Mouse (Mus musculus) testis, adult 2 months (tissue): ENCODE measurements at regions not wholly inside any gene's neighbourhood (a gene's known extent, or its start where the extent isn't known, plus 50 kb on each side); places are given as distances from the start of the nearest gene placed in this dataset.

Experiments
- H3K27ac ChIP-seq: fragments of 200-500 bp; 2 replicates; pipeline ENCODE4 v1.5.1; 2012; ENCODE audit warnings: low read depth, low read length; ENCODE audit not compliant: control insufficient read depth, insufficient read depth
- H3K27me3 ChIP-seq: fragments of 200-500 bp; 2 replicates; pipeline ENCODE4 v1.6.1; 2012; ENCODE audit warnings: mild to moderate bottlenecking, low read length, moderate library complexity; ENCODE audit not compliant: control insufficient read depth, insufficient read depth
- H3K36me3 ChIP-seq: fragments of 200-500 bp; 2 replicates; pipeline ENCODE4 v1.6.1; 2012; ENCODE audit warnings: mild to moderate bottlenecking, low read length; ENCODE audit not compliant: control insufficient read depth, insufficient read depth
- H3K4me1 ChIP-seq: fragments of 200-500 bp; 2 replicates; pipeline ENCODE4 v1.6.1; 2012; ENCODE audit warnings: low read length; ENCODE audit not compliant: control insufficient read depth, insufficient read depth
- H3K4me3 ChIP-seq: fragments of 200-500 bp; 2 replicates; pipeline ENCODE4 v1.5.1; 2012; ENCODE audit warnings: low read depth, mild to moderate bottlenecking, low read length, moderate library complexity, mixed read lengths; ENCODE audit not compliant: control insufficient read depth
- CTCF ChIP-seq: fragments of 200-500 bp; IDR thresholded peaks from 2 replicates; pipeline ENCODE4 v1.5.1; 2012; ENCODE audit warnings: low read depth, mild to moderate bottlenecking, inconsistent platforms, low read length, moderate library complexity; ENCODE audit not compliant: control insufficient read depth, insufficient read depth, insufficient replicate concordance
- POLR2A ChIP-seq: fragments of 200-500 bp; IDR thresholded peaks from 2 replicates; pipeline ENCODE4 v1.6.1; 2012; ENCODE audit warnings: low read depth, mild to moderate bottlenecking, inconsistent platforms, low read length, moderate library complexity; ENCODE audit not compliant: control insufficient read depth

DNA sequence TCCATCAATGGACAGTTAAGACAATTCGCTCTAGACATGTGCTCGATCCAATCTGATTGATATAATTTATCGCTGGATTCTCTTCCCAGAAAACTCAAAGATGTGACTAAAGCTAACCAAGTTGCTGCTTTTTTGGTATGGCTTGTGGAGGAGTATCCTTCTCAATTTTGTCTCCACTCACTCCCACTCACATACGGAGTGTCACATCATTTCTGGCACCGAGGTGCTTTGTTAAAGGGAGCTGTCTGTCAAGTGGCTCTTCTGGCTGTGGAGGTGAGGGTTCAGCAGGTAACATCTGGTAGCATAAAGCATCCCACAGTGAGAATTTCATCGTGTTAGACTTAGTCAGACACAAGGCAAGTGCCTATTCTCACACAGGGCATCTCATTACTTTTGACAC, 120.2 kb upstream of the Plppr1 start:
- Histone ChIP-seq H3K27ac (no peak overlapping the region), H3K36me3 (no peaks in the 10 kb centered on the region), H3K4me3 (no peak overlapping the region), H3K4me1 (no peaks in the 10 kb centered on the region), H3K27me3 (no peaks in the 10 kb centered on the region)
- TF ChIP-seq POLR2A, result no peak
- TF ChIP-seq CTCF, result no peak

DNA sequence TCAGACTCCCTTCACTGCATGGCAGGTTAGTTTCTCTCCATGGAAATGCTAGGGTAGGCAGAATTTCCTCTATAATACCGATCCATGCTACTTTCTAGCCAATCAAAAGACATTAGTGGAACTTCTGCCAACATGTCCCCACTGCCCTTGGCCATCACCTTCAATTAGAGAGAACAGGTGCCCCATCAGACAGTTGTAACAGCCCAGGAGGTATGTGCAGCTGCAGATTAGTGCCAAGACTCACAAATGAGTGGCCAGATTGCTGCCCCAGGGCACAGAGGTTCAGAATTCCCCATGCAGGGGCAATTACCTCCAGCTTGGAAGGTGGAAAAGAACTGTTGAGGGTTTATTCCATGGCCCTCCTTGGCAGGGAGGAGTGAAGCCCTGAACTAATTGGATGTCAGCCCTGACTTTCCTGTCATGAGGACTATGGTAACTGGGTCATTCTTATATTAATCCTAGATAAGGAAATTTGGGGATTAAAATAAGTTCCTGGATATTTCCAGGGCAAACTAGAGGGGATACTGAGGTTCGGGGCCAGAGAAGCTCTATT, 113.7 kb upstream of the Plppr1 start:
- Histone ChIP-seq H3K4me1 (no peaks in the 10 kb centered on the region), H3K27me3 (no peaks in the 10 kb centered on the region), H3K4me3 (no peak overlapping the region), H3K27ac (no peak overlapping the region), H3K36me3 (no peaks in the 10 kb centered on the region)
- TF ChIP-seq CTCF, result no peak
- TF ChIP-seq POLR2A, result no peak

DNA sequence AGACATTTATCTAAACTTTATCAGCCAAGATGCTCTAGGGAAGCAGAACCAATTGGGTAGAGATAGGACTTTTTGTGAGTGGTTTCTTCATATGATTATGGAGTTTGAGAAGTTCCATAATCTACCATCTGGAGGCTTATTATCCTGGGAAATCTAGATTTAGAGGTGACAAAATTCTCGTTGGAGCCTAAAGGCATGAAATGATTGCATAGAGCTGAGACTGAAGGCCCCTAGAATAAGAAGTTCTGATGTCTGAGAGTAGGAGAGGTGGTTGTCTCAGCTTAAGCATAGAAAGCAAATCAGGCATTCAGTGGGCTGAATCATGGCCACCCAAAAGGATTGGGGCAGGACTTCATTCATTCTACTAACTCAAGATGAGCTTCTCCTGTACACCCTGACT, 106.1 kb upstream of the Plppr1 start:
- Histone ChIP-seq H3K36me3 (no peaks in the 10 kb centered on the region), H3K4me3 (no peak overlapping the region), H3K4me1 (no peaks in the 10 kb centered on the region), H3K27ac (no peak overlapping the region), H3K27me3 (no peaks in the 10 kb centered on the region)
- TF ChIP-seq CTCF (no peak), POLR2A (no peak)

DNA sequence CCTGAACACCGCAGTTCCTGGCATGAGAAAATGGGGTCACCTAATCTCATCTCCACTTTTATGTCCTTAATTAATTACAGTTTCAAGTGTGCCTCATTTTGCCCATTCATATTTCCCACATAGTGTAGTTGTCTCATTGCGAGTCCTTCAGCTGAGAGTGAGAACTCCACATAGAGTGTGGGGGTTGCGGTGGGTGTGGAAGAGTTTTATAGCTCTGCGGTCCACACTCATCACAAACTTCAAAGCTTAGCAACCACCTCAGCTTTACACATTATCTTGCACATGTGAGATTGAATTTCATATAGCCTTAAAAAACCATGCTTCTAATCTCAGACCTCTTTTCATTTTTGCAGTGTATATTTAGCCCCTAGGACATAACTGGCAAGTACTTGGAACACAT, 83.3 kb upstream of the Plppr1 start:
- no peaks in the 10 kb centered on the region for H3K36me3 ChIP-seq
- H3K27ac ChIP-seq, result no peak overlapping the region
- TF ChIP-seq POLR2A (no peak), CTCF (no peak)
- no peaks in the 10 kb centered on the region for H3K27me3 ChIP-seq
- H3K4me1 ChIP-seq, result peaks cover 7% of the 10 kb centered on the region
- no peak overlapping the region for H3K4me3 ChIP-seq

DNA sequence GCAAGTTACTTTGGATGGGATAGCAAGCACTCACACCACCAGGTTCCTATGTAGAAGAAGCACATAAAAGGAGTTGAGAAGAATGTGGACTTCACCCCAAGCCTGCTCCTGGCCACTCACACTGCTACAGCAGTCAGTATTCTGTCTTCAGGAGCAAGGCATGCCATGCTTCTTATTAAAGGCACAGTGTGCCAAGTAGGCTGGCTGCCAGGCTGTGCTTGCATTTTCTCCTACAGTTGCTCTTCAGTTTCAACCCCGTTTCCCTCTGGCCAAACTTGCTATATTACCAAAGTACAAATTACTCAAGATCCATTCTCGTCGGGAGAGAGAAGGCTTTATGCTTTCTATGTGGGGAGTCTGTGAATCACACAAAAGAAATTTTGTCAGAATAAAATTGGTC, 67.1 kb upstream of the Plppr1 start:
- Histone ChIP-seq H3K27me3 (no peaks in the 10 kb centered on the region), H3K27ac (no peak overlapping the region), H3K4me1 (no peaks in the 10 kb centered on the region), H3K36me3 (no peaks in the 10 kb centered on the region), H3K4me3 (no peak overlapping the region)
- TF ChIP-seq POLR2A, result no peak
- no peak for TF ChIP-seq CTCF
